Mouse (Mus musculus): ENCODE data around the gene G6pc. TPM values are rescaled to one million over a fixed set of nuclear protein-coding genes. Genes with fewer than 3 reads are reported as not detected.
"Not testable (repeated sequence)": the region's sequence is repeated elsewhere in the genome, so short reads cannot be mapped to it uniquely, and the experiment has no call there.

The G6pc gene
- polyA plus RNA-seq (2015; fragmentation: Nextera tagmentation; extraction: Ambion mirVana), result not detected in 2 replicates

DNA sequence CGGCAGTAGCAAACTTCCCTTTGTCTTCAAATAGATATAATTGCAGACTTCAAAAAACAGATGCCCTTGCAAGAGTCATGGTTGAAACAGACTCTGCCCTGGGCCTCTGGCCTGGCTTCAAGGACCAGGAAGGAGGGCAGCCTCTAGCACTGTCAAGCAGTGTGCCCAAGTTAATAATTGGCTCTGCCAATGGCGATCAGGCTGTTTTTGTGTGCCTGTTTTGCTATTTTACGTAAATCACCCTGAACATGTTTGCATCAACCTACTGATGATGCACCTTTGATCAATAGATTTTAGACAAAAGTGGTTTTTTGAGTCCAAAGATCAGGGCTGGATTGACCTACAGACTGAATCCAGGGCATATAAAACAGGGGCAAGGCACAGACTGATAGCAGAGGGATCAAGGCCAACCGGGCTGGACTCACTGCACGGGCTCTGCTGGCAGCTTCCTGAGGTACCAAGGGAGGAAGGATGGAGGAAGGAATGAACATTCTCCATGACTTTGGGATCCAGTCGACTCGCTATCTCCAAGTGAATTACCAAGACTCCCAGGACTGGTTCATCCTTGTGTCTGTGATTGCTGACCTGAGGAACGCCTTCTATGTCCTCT is at the start of gene G6pc:
G6pc (plus strand) TSS at position 236 of the 610 bp plus-strand sequence.
- H3K36me3 ChIP-seq (ENCODE audit: control insufficient read depth, insufficient read depth, low read length), result no peaks in the 10 kb centered on the region
- 83% methylated on average over 8 of the region's 8 CpGs for WGBS
- H3K9me3 ChIP-seq (ENCODE audit: control insufficient read depth, low read length), result no peaks in the 10 kb centered on the region
- H3K4me2 ChIP-seq (ENCODE audit: low read depth, low read length), result no peak within 1 kb of the TSS
- no peak within 1 kb of the TSS for H3K4me3 ChIP-seq (ENCODE audit: low read length)
- H3K27me3 ChIP-seq (ENCODE audit: control insufficient read depth, insufficient read depth, low read depth, low read length), result no peaks in the 10 kb centered on the region
- no peak within 1 kb of the TSS for H3K9ac ChIP-seq (ENCODE audit: low read length)
- ATAC-seq (ENCODE audit: low read depth), result no peak
- H3K4me1 ChIP-seq (replicated peaks; ENCODE audit: control insufficient read depth, insufficient read depth, low read length), result no peaks in the 10 kb centered on the region
- H3K27ac ChIP-seq (ENCODE audit: low read length), result no peak within 1 kb of the TSS

DNA sequence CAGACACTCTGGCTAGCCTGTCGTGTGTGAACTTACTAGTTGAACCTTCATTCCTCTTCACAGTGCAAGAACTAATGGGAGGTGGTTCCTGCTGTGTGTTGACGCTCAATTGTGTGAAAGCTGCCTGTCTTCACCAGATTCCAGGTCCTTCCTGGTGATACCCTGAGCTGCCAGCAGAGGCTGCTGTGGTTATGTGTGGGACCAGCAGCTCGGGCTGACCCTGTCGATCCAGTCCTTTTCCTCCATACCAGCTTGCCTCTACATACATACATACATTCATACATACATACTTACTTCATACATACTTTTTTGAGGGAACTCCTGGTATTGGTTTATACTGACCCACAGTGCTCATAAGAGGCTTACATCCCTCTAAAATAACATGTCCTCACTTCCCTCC is 43.8 kb upstream of the G6pc start:
- no peaks in the 10 kb centered on the region for H3K4me1 ChIP-seq (replicated peaks; ENCODE audit: control insufficient read depth, insufficient read depth, low read length)
- H3K4me2 ChIP-seq (ENCODE audit: low read depth, low read length), result no peak overlapping the region
- no peak overlapping the region for H3K27ac ChIP-seq (ENCODE audit: low read length)
- no peaks in the 10 kb centered on the region for H3K27me3 ChIP-seq (ENCODE audit: control insufficient read depth, insufficient read depth, low read depth, low read length)
- no peak overlapping the region for H3K9ac ChIP-seq (ENCODE audit: low read length)
- H3K4me3 ChIP-seq (ENCODE audit: low read length), result no peak overlapping the region
- peak; percentile 69 for ATAC-seq (ENCODE audit: low read depth)
- WGBS, result 8% methylated on average over 4 of the region's 4 CpGs
- no peaks in the 10 kb centered on the region for H3K9me3 ChIP-seq (ENCODE audit: control insufficient read depth, low read length)
- H3K36me3 ChIP-seq (ENCODE audit: control insufficient read depth, insufficient read depth, low read length), result peaks cover 58% of the 10 kb centered on the region

- Histone ChIP-seq H3K27ac (ENCODE audit: low read length) (no peak within 1 kb of the TSS), H3K4me2 (ENCODE audit: low read depth, low read length) (no peak within 1 kb of the TSS), H3K4me3 (ENCODE audit: low read length) (no peak within 1 kb of the TSS), H3K9me3 (ENCODE audit: control insufficient read depth, low read length) (no peaks in the 10 kb centered on the region), H3K4me1 (replicated peaks; ENCODE audit: control insufficient read depth, insufficient read depth, low read length) (no peaks in the 10 kb centered on the region), H3K9ac (ENCODE audit: low read length) (no peak within 1 kb of the TSS), H3K27me3 (ENCODE audit: control insufficient read depth, insufficient read depth, low read depth, low read length) (no peaks in the 10 kb centered on the region), H3K36me3 (ENCODE audit: control insufficient read depth, insufficient read depth, low read length) (peaks cover 46% of the 10 kb centered on the region)
- ATAC-seq (ENCODE audit: low read depth), result no peak
- 79% methylated on average over 5 of the region's 5 CpGs for WGBS
Observed at GRCm38 (mm10) chr11:101324763-101325162, 42.6 kb upstream of the G6pc start, which contains the start of gene Aoc2. TSS of gene Aoc2 (plus strand) at chr11:101325063.

- H3K27me3 ChIP-seq (ENCODE audit: control insufficient read depth, insufficient read depth, low read depth, low read length), result not testable (repeated sequence)
Observed at GRCm38 (mm10) chr11:101325201-101325600, 42.2 kb upstream of the G6pc start.

GRCm38 (mm10) chr11:101326147-101326546 is 41.2 kb upstream of the G6pc start:
- no peak overlapping the region for H3K4me2 ChIP-seq (ENCODE audit: low read depth, low read length)
- no peak overlapping the region for H3K27ac ChIP-seq (ENCODE audit: low read length)
- H3K9ac ChIP-seq (ENCODE audit: low read length), result no peak overlapping the region
- 82% methylated on average over 11 of the region's 11 CpGs for WGBS
- no peak for ATAC-seq (ENCODE audit: low read depth)
- no peaks in the 10 kb centered on the region for H3K27me3 ChIP-seq (ENCODE audit: control insufficient read depth, insufficient read depth, low read depth, low read length)
- H3K4me1 ChIP-seq (replicated peaks; ENCODE audit: control insufficient read depth, insufficient read depth, low read length), result no peaks in the 10 kb centered on the region
- no peak overlapping the region for H3K4me3 ChIP-seq (ENCODE audit: low read length)
- H3K36me3 ChIP-seq (ENCODE audit: control insufficient read depth, insufficient read depth, low read length), result peaks cover 34% of the 10 kb centered on the region
- no peaks in the 10 kb centered on the region for H3K9me3 ChIP-seq (ENCODE audit: control insufficient read depth, low read length)

More at GRCm38 (mm10) chr11:101325201-101325600, 42.2 kb upstream of the G6pc start:
- H3K4me3 ChIP-seq (ENCODE audit: low read length); H3K9me3 ChIP-seq (ENCODE audit: control insufficient read depth, low read length); H3K4me2 ChIP-seq (ENCODE audit: low read depth, low read length); H3K4me1 ChIP-seq (replicated peaks; ENCODE audit: control insufficient read depth, insufficient read depth, low read length); H3K9ac ChIP-seq (ENCODE audit: low read length); H3K27ac ChIP-seq (ENCODE audit: low read length): not testable (repeated sequence)
- 91% methylated on average over 11 of the region's 11 CpGs for WGBS
- H3K36me3 ChIP-seq (ENCODE audit: control insufficient read depth, insufficient read depth, low read length), result peaks cover 42% of the 10 kb centered on the region
- 0 out of 2 replicates have a peak, but pooled peaks have one; percentile 4 for ATAC-seq (ENCODE audit: low read depth)

- Histone ChIP-seq H3K4me1 (replicated peaks; ENCODE audit: control insufficient read depth, insufficient read depth, low read length) (no peaks in the 10 kb centered on the region), H3K27me3 (ENCODE audit: control insufficient read depth, insufficient read depth, low read depth, low read length) (no peaks in the 10 kb centered on the region), H3K9ac (ENCODE audit: low read length) (no peak overlapping the region), H3K4me2 (ENCODE audit: low read depth, low read length) (no peak overlapping the region), H3K4me3 (ENCODE audit: low read length) (no peak overlapping the region), H3K9me3 (ENCODE audit: control insufficient read depth, low read length) (no peaks in the 10 kb centered on the region), H3K36me3 (ENCODE audit: control insufficient read depth, insufficient read depth, low read length) (peaks cover 24% of the 10 kb centered on the region), H3K27ac (ENCODE audit: low read length) (no peak overlapping the region)
- WGBS, result 38% methylated on average over 3 of the region's 3 CpGs
- no peak for ATAC-seq (ENCODE audit: low read depth)
Observed at GRCm38 (mm10) chr11:101327311-101327710, 40.0 kb upstream of the G6pc start.

DNA sequence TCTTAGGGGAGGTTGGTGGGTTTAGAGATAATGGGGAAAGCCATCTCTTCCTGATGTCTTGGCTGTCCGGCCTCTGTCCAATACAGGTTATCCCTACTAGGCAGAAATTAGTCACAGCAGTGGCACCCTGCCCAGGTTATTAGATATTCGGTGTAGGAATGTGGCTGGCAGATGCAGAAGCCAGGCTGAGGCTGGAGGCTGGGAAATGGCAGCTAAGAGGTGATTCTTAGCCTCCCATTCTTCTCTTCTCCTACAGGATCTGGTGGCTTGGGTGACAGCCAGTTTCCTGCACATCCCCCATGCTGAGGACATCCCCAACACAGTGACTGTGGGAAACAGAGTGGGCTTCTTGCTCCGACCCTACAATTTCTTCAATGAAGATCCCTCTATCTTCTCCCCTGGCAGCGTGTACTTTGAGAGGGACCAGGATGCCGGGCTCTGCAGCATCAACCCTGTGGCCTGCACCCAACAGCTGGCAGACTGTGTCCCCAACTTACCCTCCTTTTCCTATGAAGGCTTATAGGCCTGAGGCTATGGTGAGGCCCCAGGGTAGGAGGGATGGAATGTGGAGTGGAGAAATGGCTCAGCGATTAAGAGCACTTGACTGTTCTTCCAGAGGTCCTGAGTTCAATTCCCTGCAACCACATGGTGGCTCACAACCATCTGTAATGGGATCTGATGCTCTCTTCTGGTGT is 38.3 kb upstream of the G6pc start:
- 74% methylated on average over 6 of the region's 6 CpGs for WGBS
- Histone ChIP-seq H3K27ac (ENCODE audit: low read length) (no peak overlapping the region), H3K9ac (ENCODE audit: low read length) (no peak overlapping the region), H3K4me2 (ENCODE audit: low read depth, low read length) (no peak overlapping the region), H3K4me3 (ENCODE audit: low read length) (no peak overlapping the region), H3K36me3 (ENCODE audit: control insufficient read depth, insufficient read depth, low read length) (peaks cover 15% of the 10 kb centered on the region), H3K27me3 (ENCODE audit: control insufficient read depth, insufficient read depth, low read depth, low read length) (no peaks in the 10 kb centered on the region), H3K4me1 (replicated peaks; ENCODE audit: control insufficient read depth, insufficient read depth, low read length) (no peaks in the 10 kb centered on the region), H3K9me3 (ENCODE audit: control insufficient read depth, low read length) (no peaks in the 10 kb centered on the region)
- no peak for ATAC-seq (ENCODE audit: low read depth)

- peak; percentile 19 for ATAC-seq (ENCODE audit: low read depth)
- no peaks in the 10 kb centered on the region for H3K9me3 ChIP-seq (ENCODE audit: control insufficient read depth, low read length)
- WGBS, result 63% methylated on average over 7 of the region's 7 CpGs
- H3K27me3 ChIP-seq (ENCODE audit: control insufficient read depth, insufficient read depth, low read depth, low read length), result no peaks in the 10 kb centered on the region
- H3K4me1 ChIP-seq (replicated peaks; ENCODE audit: control insufficient read depth, insufficient read depth, low read length), result no peaks in the 10 kb centered on the region
- peak within 1 kb of the TSS; percentile 25 for H3K27ac ChIP-seq (ENCODE audit: low read length)
- H3K36me3 ChIP-seq (ENCODE audit: control insufficient read depth, insufficient read depth, low read length), result 0 out of 2 replicates have a peak, but pooled peaks cover 4% of the 10 kb centered on the region
- H3K4me2 ChIP-seq (ENCODE audit: low read depth, low read length), result no peak within 1 kb of the TSS
- no peak within 1 kb of the TSS for H3K9ac ChIP-seq (ENCODE audit: low read length)
- no peak within 1 kb of the TSS for H3K4me3 ChIP-seq (ENCODE audit: low read length)
Observed at GRCm38 (mm10) chr11:101330371-101330924, 36.9 kb upstream of the G6pc start, which contains the start of gene Aoc3. TSS of gene Aoc3 (plus strand) at chr11:101330605.

GRCm38 (mm10) chr11:101330961-101331360 is 36.4 kb upstream of the G6pc start:
- H3K27ac ChIP-seq (ENCODE audit: low read length), result peak overlapping the region; percentile 25
- H3K4me1 ChIP-seq (replicated peaks; ENCODE audit: control insufficient read depth, insufficient read depth, low read length); H3K4me2 ChIP-seq (ENCODE audit: low read depth, low read length); H3K9ac ChIP-seq (ENCODE audit: low read length); H3K4me3 ChIP-seq (ENCODE audit: low read length); H3K9me3 ChIP-seq (ENCODE audit: control insufficient read depth, low read length); ATAC-seq (ENCODE audit: low read depth); H3K36me3 ChIP-seq (ENCODE audit: control insufficient read depth, insufficient read depth, low read length); H3K27me3 ChIP-seq (ENCODE audit: control insufficient read depth, insufficient read depth, low read depth, low read length): not testable (repeated sequence)
- 67% methylated on average over 5 of the region's 6 CpGs for WGBS

Data from lung, embryonic 16.5 days (tissue).